Mouse (Mus musculus) Patski (cell line): ENCODE results near the gene Gm14819. TPM values are rescaled to one million over a fixed set of nuclear protein-coding genes. Genes with fewer than 3 reads are reported as not detected.
"Not testable (repeated sequence)": the region's sequence is repeated elsewhere in the genome, so short reads cannot be mapped to it uniquely, and the experiment has no call there.

Experiments used
- ATAC-seq: fragments of 100-300 bp; one replicate; pipeline ENCODE4 v1.8.0; 2021
- CTCF ChIA-PET: fragments of 350-600 bp; sonication (Branson Sonifier 250); formaldehyde crosslinking; loops from one replicate; lab custom pipeline; 2022; ENCODE audit warnings: inconsistent platforms; lab: Charles Lee
- POLR2A ChIA-PET: fragments of 350-600 bp; sonication (Branson Sonifier 250); formaldehyde crosslinking; loops from one replicate; lab custom pipeline; 2022; ENCODE audit warnings: antibody characterized with exemption, inconsistent platforms; lab: Charles Lee
- DNase-seq: peaks from one replicate; pipeline ENCODE4 v3.0.0-alpha.2; 2011; ENCODE audit warnings: low read depth, low spot score
- H3K27me3 ChIP-seq: fragments of 371-371 bp; one replicate; pipeline ENCODE4 v1.5.1; 2021
- in situ Hi-C: fragments of 300-500 bp; cut with MboI; formaldehyde crosslinking; loops from 3 replicates; pipeline ENCODE4 v1.11.1; 2018; ENCODE audit warnings: low pct_unique_long_range_greater_than_20kb, mixed read lengths
- polyA plus RNA-seq: library from polyadenylated mRNA; unstranded; gene quantifications from one replicate; pipeline ENCODE4 v1.2.3, GENCODE M21; 2021

The Gm14819 gene
- polyA plus RNA-seq: not detected

DNA sequence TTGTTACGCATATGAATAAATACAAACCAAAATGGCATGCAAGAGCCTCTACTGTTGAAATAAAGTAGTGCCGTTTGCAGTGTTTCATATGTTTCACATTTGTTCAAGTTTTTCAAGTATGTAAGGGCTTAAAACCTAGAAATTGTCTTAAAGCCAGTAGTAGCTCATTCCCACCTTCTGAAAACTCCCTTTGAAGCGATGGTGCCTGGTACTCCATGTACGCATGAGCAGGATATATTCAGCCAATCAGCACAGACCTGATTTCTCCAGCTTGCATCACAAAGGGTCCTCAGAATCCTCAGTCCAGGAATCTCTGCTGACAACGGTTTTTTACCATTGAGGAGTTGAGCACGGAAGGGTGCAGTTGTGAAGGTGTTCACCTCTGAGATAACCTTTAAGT lies at the start of gene Gm14819:
Gm14819 (plus strand) TSS at position 301 of the 400 bp plus-strand sequence.
- ATAC-seq, H3K27me3 ChIP-seq, DNase-seq, CTCF ChIA-PET, in situ Hi-C loops, POLR2A ChIA-PET: not testable (repeated sequence)
